Mouse (Mus musculus) kidney, postnatal 36 days (tissue): ENCODE measurements at regions not wholly inside any gene's neighbourhood (a gene's known extent, or its start where the extent isn't known, plus 50 kb on each side); places are given as distances from the start of the nearest gene placed in this dataset.
A peak's percentile ranks its signal among the peaks of the same experiment; 100 is the strongest.

ENCODE experiments used
- DNase-seq, 2 experiments: peaks; one replicate each; pipeline ENCODE4 v3.0.0; 2021 to 2022; ENCODE audit warnings: mixed read lengths in 2 of 2

GRCm38 (mm10) chr5:112634701-112635100 lies 57.7 kb upstream of the Sez6l start:
- DNase-seq: no peak

- DNase-seq: peak; percentile 46 to 68
These were observed 54.8 kb upstream of the Sez6l start for GRCm38 (mm10) chr5:112631766-112632165.

- DNase-seq: no peak
These were observed 52.7 kb upstream of the Sez6l start for GRCm38 (mm10) chr5:112629656-112630055.

- no peak for DNase-seq
These were observed 51.2 kb upstream of the Sez6l start for GRCm38 (mm10) chr5:112628073-112628790.

- no peak for DNase-seq
These were observed 50.3 kb upstream of the Sez6l start for GRCm38 (mm10) chr5:112627305-112627704.
